Mouse (Mus musculus) ES-Bruce4 (cell line): ENCODE data around the gene Sh3rf1.

ENCODE experiments used
- CTCF ChIP-seq: IDR thresholded peaks from one replicate; pipeline ENCODE4 v1.8.1; 2011; ENCODE audit warnings: low read depth, low read length
- EP300 ChIP-seq: IDR thresholded peaks from 2 replicates; pipeline ENCODE4 v1.6.1; 2011; ENCODE audit warnings: low read depth, low read length; ENCODE audit not compliant: insufficient read depth

DNA sequence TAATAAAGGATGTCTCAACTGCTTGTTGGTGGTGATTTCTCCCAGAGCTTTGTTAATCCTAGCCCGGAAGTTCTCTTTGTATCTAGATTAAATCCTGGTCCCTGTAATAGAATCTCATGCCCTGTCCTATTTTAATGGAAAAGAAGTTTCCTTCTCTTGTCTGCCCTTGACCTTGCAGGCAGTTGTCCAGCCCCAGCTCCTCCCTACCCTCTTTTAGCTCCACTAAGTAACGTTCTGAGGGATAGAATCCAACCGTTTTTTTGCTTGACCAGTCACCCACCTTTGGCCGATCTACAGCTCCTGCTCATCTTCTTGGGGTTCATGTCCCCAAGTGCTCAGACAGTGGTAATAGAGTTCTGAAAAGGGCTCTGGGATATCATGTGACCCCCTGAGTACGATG lies 19.8 kb downstream of the Sh3rf1 start:
- TF ChIP-seq EP300 (peak; percentile 89), CTCF (no peak)
